Mouse (Mus musculus) brain, adult 2 months (tissue): ENCODE results near the gene Gm11060.

Source experiments
- DNase-seq: peaks from one replicate; pipeline ENCODE4 v3.0.0; 2011; ENCODE audit warnings: low read depth, low spot score

Gm11060 gene

GRCm38 (mm10) chr2:105091718-105092117 is at the start of gene Gm11060:
TSS of gene Gm11060 (plus strand) at chr2:105092018.
- DNase-seq: no peak

DNA sequence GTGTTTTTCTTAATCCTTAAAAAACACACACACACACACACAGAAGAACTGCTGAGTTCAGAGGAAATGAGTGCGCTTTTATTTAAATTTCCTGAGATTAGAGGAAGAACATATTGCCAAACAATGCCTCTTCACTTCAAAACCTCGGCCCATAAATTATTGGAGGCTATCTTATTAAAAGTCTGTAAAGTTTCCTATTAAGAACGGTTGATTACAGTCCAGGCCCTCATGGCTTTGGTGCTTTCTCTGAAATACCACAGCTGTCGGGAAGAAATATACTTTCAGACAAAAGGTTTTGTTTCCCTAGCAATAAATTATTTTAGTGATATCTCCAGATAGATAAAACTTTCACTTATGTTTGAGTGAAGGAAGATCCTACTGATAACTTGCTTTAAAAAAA is 48.7 kb upstream of the Gm11060 start:
- no peak for DNase-seq

GRCm38 (mm10) chr2:105048301-105048700 is 43.5 kb upstream of the Gm11060 start:
- no peak for DNase-seq

DNA sequence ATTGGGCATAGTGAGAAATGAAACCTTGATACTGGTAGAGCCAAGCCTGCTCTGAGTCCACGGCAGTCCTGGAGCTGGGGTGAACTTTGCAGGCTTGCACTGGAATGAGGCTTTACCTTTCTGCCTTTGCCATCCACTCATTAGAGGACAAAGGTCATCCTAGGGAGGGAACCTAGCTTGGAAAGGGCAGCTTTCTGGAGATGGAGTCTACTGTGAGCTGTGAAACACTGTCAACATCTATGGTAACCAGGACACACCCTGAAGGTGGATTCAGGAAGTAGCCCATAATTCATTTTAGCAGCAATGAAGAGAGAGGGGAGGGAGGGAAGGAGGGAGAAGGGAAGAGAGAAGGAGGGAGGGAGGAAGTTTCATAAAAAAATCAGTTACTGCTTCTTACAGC is 36.3 kb upstream of the Gm11060 start:
- DNase-seq: no peak

- peak; percentile 14 for DNase-seq
These were observed 33.2 kb upstream of the Gm11060 start for GRCm38 (mm10) chr2:105058577-105059116.

- no peak for DNase-seq
These were observed 29.0 kb upstream of the Gm11060 start for GRCm38 (mm10) chr2:105062741-105063372.

DNA sequence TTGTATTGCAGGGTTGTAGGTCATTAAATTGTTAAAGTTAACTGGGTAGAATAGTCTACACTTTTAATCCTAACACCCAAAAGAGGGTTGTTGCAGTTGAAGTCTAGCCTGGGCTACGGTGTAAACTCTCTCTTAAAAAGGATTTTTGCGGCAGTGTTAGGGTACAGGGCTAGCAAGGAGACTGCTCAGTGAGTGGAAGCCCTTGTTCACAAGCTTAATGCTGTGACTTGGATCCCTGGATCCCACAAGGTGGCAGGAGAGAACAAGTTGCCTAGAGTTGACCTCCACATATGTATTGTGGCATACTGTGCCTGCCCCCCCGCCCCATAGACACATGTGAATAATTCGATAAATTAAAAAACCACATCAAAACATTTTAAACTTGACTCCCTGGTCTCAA is 19.3 kb upstream of the Gm11060 start:
- no peak for DNase-seq

- no peak for DNase-seq
These were observed 17.6 kb upstream of the Gm11060 start for GRCm38 (mm10) chr2:105074196-105074595.

GRCm38 (mm10) chr2:105075809-105076208 is 16.0 kb upstream of the Gm11060 start:
- no peak for DNase-seq

GRCm38 (mm10) chr2:105077151-105077550 is 14.7 kb upstream of the Gm11060 start:
- DNase-seq: no peak

DNA sequence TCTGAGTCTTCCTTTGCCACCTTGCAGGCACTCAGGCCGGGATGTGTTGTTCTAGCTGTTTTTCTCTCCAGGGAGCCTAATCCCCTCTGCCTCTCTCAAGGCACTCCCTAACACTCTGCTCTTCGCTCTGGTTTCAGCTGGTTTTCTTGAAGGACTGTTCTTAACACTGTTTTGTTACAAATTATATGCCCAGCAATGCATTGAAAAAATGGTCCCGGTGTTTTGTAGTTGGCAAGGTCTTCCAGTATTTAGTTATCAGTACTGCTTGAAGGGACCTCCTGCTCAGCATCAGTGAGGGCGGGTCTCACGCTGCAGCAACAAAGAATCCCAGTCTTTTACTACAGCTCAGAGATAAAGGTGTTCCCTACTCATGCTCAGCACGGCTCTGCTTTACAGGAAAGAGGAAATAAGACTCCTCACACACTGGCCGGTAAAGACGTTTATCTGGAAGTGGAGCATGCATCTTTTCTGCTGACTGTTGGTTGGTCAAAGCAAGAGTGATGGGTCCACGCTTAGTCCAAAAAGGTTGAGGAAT is 9.5 kb upstream of the Gm11060 start:
- no peak for DNase-seq

GRCm38 (mm10) chr2:105084035-105084434 is 7.8 kb upstream of the Gm11060 start:
- no peak for DNase-seq

GRCm38 (mm10) chr2:105086081-105086480 is 5.7 kb upstream of the Gm11060 start:
- no peak for DNase-seq

GRCm38 (mm10) chr2:105088005-105088404 is 3.8 kb upstream of the Gm11060 start:
- no peak for DNase-seq

DNA sequence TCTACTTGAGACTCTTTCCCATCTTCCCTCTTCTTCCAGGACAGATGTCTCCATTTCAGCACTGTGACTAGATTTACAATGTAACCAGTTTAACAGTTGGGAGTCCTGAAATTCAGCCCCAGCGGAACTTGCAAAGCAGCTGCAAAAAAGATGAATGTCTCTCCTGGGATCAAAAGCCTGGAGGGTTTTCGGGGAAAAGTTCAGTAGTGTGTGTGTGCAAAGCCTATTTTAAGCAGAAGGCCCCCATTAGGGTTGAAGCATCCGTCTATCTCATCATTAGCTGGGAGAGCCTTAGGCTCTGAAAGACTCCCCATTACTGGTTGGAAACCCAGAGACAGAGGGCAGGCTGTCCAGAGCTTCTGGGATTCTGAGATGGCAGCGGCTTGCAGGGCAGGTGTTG is 2.7 kb upstream of the Gm11060 start:
- DNase-seq: no peak

DNA sequence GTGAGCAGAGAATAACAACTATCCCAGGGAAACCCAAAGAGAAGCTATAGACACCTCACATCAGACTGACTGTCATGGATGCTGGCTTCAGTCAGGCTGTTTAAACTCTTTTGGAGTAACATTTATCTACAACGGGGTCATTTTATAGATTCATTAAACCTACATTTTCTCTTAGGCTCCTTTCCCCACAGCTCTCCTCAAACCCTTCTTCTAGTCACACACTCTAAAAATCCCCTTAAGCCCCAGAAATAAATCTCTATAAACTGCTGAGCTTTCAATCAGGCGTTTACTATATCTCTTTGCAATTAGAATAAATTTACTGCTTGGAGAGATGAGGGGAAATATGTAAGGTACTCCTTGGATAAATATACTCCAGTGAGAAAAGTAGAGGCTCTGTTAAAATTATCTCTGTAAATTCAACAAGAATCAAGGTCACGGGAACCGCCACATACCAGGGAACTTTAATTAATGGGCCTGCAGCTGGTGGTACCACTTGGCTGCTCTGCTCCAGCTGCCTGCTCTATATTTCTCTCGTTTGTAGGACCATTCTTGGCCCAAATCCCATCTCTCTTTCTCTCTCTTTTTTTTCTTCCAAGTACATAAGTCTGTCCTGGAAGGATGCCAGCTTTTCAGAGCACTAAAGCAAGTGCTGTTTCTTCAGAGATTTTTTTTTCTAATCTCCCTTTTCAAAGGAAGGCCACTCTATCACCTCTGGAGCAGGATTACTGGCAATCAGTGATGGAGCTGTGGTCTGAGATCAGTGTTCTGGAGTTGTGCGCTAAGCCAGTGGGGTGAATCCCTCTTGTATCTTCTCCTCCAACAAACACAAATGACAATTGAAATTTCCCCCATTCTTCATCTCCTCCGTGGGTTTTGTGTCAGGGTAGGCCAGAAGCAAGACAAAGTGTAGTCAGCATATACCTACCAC is 2.0 kb upstream of the Gm11060 start:
- DNase-seq: peak; percentile 76

- DNase-seq: no peak
These were observed 827 bp upstream of the Gm11060 start for GRCm38 (mm10) chr2:105090991-105091390.

- DNase-seq: peak; percentile 7
These were observed 5.6 kb downstream of the Gm11060 start for GRCm38 (mm10) chr2:105097294-105097953.

DNA sequence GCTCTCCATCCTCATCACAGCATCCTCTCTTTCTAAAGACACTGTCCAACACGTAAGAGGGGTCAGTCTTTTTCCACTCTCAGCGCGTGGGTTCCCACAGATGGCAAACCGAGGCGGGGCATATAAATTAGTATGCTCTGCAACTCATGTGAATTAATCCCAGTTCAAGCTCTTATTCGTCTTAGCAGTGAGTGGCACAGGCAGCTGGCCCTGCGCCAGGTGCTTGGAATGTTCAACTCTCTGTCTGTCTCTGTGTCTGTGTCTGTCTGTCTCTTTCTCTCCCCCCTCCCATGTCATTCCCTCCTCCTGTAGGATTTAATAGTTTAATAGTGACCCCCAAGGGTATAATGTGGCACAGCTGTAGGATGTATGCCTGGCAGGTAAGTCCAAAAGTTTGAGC is 7.6 kb downstream of the Gm11060 start:
- DNase-seq: no peak

DNA sequence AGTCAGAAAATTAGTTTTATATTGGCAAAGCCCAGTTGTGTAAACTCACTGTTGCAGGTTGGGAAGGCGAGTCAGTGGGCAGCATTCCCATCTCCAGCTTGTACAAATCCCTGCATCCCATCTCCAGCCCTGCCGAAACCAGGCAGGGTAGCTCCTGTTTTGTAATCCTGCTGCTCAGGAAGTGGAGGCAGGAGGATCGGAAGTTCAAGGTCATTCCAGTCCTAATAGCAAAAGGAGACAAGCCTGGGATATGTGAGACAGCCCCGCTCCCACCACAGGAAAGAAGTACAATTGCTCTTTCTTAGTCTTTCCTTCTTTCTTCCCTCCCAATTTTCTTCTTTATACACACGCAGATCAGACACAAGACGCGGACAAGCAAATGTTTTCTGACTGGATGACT is 8.7 kb downstream of the Gm11060 start:
- DNase-seq: no peak

DNA sequence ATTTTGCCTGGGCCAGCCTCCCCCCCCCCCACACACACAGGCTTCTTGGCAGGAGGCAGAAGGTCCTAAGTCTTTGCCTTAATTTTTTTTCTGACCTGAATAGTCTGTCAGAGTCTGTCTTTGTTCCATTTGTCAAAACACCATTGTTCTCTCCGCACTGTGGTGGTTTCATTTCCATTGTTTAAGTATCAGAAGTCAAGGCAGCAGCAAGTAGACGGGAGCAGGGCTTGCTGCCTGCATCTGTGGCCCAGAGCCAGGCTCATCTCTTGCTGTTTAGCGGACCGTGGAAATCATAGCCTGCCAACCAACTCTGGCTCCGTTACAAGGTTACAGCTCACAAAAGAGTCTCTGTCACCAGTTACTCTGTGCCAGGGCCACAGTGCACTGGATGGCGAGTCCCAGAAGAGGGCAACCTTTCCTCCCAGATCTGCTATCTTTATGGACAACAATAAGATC is 16.9 kb downstream of the Gm11060 start:
- peak; percentile 97 for DNase-seq

DNA sequence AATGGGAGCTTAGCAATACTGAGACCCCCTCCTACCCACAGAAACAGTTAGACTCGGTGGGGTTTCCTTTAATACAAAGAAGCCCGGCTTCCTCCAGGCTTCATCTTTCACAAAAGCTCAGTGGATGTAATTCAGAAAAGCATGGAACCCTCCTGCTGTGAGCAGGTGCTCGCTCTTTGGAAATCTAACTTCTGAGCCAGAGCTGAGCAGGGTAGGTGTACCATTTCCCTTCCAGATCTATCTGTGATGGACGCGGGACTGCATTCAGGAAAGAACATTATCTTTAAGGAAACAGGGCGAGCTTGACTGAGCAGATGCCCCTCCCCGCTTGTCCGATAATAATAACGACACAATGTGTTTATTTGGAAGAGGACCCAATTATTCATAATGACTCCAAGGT is 22.3 kb downstream of the Gm11060 start:
- DNase-seq: no peak
